Mouse (Mus musculus): ENCODE results near the gene Mgat4e. TPM values are rescaled to one million over a fixed set of nuclear protein-coding genes. Genes with fewer than 3 reads are reported as not detected.
A peak's percentile ranks its signal among the peaks of the same experiment; 100 is the strongest.

Gene Mgat4e
- polyA plus RNA-seq, 1 experiment from 2014 or later: not detected

DNA sequence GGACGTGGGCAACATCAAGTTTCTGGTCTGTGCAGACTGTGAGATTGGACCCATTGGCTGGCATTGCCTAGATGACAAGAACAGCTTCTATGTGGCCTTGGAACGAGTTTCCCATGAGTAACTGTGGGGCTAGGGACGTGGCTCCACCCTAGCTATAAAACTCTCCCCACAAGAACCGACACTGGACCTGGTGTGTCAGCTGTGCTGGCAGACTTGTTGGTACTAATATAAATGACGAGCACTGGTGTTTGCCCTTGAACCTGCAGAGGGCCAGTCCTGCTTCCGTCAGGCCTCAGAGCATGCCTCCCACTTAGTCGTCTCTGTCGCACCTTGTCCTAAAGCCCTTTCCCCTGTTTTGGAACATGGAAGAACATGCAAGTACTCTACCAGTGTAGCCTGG lies 43.3 kb downstream of the Mgat4e start:
- Histone ChIP-seq H3K4me3 (no peak overlapping the region), H3K9ac (replicated peaks) (no peak overlapping the region), H3K4me1 (no peaks in the 10 kb centered on the region), H3K27ac (replicated peaks) (no peak overlapping the region), H3K9me3 (no peaks in the 10 kb centered on the region), H3K4me2 (replicated peaks) (no peak overlapping the region), H3K27me3 (no peaks in the 10 kb centered on the region), H3K36me3 (peaks cover 25% of the 10 kb centered on the region)
- 89% methylated on average over 8 of the region's 8 CpGs for WGBS
- ATAC-seq (ENCODE audit: low FRiP score, low read depth): no peak

GRCm38 (mm10) chr1:134500916-134501315 lies 48.6 kb downstream of the Mgat4e start:
- Histone ChIP-seq H3K4me2 (replicated peaks) (no peak overlapping the region), H3K9me3 (no peaks in the 10 kb centered on the region), H3K36me3 (peaks cover 11% of the 10 kb centered on the region; the same call in 1 of the 2 replicates), H3K27me3 (no peaks in the 10 kb centered on the region), H3K27ac (replicated peaks) (no peak overlapping the region), H3K9ac (replicated peaks) (no peak overlapping the region), H3K4me3 (no peak overlapping the region), H3K4me1 (peaks cover 3% of the 10 kb centered on the region)
- ATAC-seq (ENCODE audit: low FRiP score, low read depth): no peak
- 100% methylated on average over 1 of the region's 1 CpGs for WGBS

DNA sequence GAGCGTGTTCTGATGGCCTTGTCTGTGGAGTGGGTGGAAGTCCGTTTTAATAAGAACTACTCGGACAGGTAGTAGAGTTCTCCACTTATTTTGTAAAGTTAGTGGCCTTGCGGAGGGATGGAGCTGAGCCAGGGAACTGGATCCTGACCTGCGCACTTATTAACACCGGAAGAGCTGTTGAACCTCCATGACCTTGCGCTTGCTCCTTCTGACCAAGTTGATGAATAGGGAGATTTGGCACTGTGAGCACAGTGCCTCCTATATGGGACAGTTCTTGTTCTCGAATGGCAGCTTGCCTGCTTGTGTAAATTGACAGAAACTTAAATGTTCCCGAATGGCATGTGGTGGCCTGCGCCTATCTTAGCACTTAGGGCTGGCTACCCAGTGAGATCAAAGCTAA lies 53.5 kb downstream of the Mgat4e start:
- peak overlapping the region; percentile 72; the same call in 1 of the 2 replicates for H3K4me2 ChIP-seq (replicated peaks)
- no peaks in the 10 kb centered on the region for H3K27me3 ChIP-seq
- no peak overlapping the region for H3K4me3 ChIP-seq
- WGBS: 91% methylated on average over 10 of the region's 10 CpGs
- no peak for ATAC-seq (ENCODE audit: low FRiP score, low read depth)
- H3K27ac ChIP-seq (replicated peaks): no peak overlapping the region
- 0 out of 2 replicates have a peak overlapping the region, but pooled peaks have one; percentile 11 for H3K9ac ChIP-seq (replicated peaks)
- H3K9me3 ChIP-seq: no peaks in the 10 kb centered on the region
- H3K4me1 ChIP-seq: peaks cover 18% of the 10 kb centered on the region
- 0 out of 2 replicates have a peak, but pooled peaks cover 5% of the 10 kb centered on the region for H3K36me3 ChIP-seq

- Histone ChIP-seq H3K9ac (replicated peaks) (peak overlapping the region; percentile 65), H3K9me3 (no peaks in the 10 kb centered on the region), H3K27me3 (no peaks in the 10 kb centered on the region), H3K4me3 (peak overlapping the region; percentile 72), H3K4me2 (replicated peaks) (peak overlapping the region; percentile 72), H3K4me1 (peaks cover 18% of the 10 kb centered on the region), H3K27ac (replicated peaks) (peak overlapping the region; percentile 89), H3K36me3 (peaks cover 5% of the 10 kb centered on the region; the same call in 1 of the 2 replicates)
- WGBS: 22% methylated on average over 5 of the region's 5 CpGs
- no peak for ATAC-seq (ENCODE audit: low FRiP score, low read depth)
These were observed 54.3 kb downstream of the Mgat4e start for GRCm38 (mm10) chr1:134495216-134495539.

- peak; percentile 99 for ATAC-seq (ENCODE audit: low FRiP score, low read depth)
- under 1% methylated on average over 57 of the region's 58 CpGs for WGBS
These were observed 54.9 kb downstream of the Mgat4e start, which contains the start of gene Rabif for GRCm38 (mm10) chr1:134494428-134495215. Gene Rabif (plus strand): TSS chr1:134494648.

GRCm38 (mm10) chr1:134493956-134494355 lies 55.5 kb downstream of the Mgat4e start:
- Histone ChIP-seq H3K4me1 (peaks cover 18% of the 10 kb centered on the region), H3K27me3 (no peaks in the 10 kb centered on the region), H3K4me3 (peak overlapping the region; percentile 72), H3K4me2 (replicated peaks) (peak overlapping the region; percentile 72), H3K27ac (replicated peaks) (peak overlapping the region; percentile 89; the same call in 1 of the 2 replicates), H3K36me3 (peaks cover 16% of the 10 kb centered on the region), H3K9me3 (no peaks in the 10 kb centered on the region), H3K9ac (replicated peaks) (peak overlapping the region; percentile 32; the same call in 1 of the 2 replicates)
- WGBS: 21% methylated on average over 5 of the region's 5 CpGs
- peak; percentile 14; the same call in 1 of the 2 replicates for ATAC-seq (ENCODE audit: low FRiP score, low read depth)

More at GRCm38 (mm10) chr1:134494428-134495215, 54.9 kb downstream of the Mgat4e start, which contains the start of gene Rabif:
- H3K27ac ChIP-seq (replicated peaks): peak within 1 kb of the TSS; percentile 89
- no peaks in the 10 kb centered on the region for H3K9me3 ChIP-seq
- peak within 1 kb of the TSS; percentile 72 for H3K4me3 ChIP-seq
- H3K4me2 ChIP-seq (replicated peaks): peak within 1 kb of the TSS; percentile 72
- H3K27me3 ChIP-seq: no peaks in the 10 kb centered on the region
- peaks cover 9% of the 10 kb centered on the region; the same call in 1 of the 2 replicates for H3K36me3 ChIP-seq
- peak within 1 kb of the TSS; percentile 65 for H3K9ac ChIP-seq (replicated peaks)
- H3K4me1 ChIP-seq: peaks cover 18% of the 10 kb centered on the region

GRCm38 (mm10) chr1:134493496-134493895 lies 56.0 kb downstream of the Mgat4e start:
- Histone ChIP-seq H3K36me3 (peaks cover 20% of the 10 kb centered on the region), H3K9me3 (no peaks in the 10 kb centered on the region), H3K27ac (replicated peaks) (no peak overlapping the region), H3K4me2 (replicated peaks) (no peak overlapping the region), H3K27me3 (no peaks in the 10 kb centered on the region), H3K4me1 (peaks cover 18% of the 10 kb centered on the region), H3K4me3 (no peak overlapping the region), H3K9ac (replicated peaks) (no peak overlapping the region)
- no peak for ATAC-seq (ENCODE audit: low FRiP score, low read depth)
- WGBS: 92% methylated on average over 2 of the region's 2 CpGs

DNA sequence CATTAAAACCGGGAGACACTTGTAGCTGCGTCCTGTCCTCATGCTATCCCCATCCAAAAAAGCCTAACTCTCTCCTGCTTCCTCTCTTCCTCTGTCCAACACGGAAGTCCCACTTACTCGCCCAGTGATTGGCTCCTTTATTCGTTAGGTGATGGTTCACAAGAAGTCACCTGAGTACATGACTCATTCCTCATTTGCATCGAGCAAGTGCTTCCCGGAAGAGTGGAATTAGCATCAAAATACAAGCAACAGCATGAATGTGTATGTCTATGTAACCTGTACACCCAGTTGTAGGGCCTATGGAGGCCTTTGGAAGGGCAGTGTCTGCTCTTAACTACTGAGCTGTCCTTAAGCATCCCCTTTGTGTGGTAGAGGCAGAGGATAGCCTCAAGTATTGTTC lies 57.2 kb downstream of the Mgat4e start:
- H3K9me3 ChIP-seq: no peaks in the 10 kb centered on the region
- ATAC-seq (ENCODE audit: low FRiP score, low read depth): no peak
- WGBS: 77% methylated on average over 7 of the region's 7 CpGs
- H3K27ac ChIP-seq (replicated peaks): no peak overlapping the region
- no peak overlapping the region for H3K4me2 ChIP-seq (replicated peaks)
- H3K9ac ChIP-seq (replicated peaks): no peak overlapping the region
- peaks cover 32% of the 10 kb centered on the region for H3K36me3 ChIP-seq
- peaks cover 18% of the 10 kb centered on the region for H3K4me1 ChIP-seq
- no peaks in the 10 kb centered on the region for H3K27me3 ChIP-seq
- H3K4me3 ChIP-seq: no peak overlapping the region

Other genes starting within 250 kb of the Mgat4e start
- 5.1 and 5.3 TPM in 2 replicates for gene Ppfia4, start 216.8 kb downstream of the Mgat4e start, polyA plus RNA-seq (2016; fragmentation: Nextera tagmentation; extraction: Ambion mirVana)
- gene Tmem183a, start 187.7 kb downstream of the Mgat4e start, polyA plus RNA-seq (2016; fragmentation: Nextera tagmentation; extraction: Ambion mirVana): 118 and 120 TPM in 2 replicates
- not detected in 2 replicates for gene 4933406M09Rik, start 163.7 kb downstream of the Mgat4e start, polyA plus RNA-seq (2016; fragmentation: Nextera tagmentation; extraction: Ambion mirVana)
- gene Cyb5r1, start 144.1 kb downstream of the Mgat4e start, polyA plus RNA-seq (2016; fragmentation: Nextera tagmentation; extraction: Ambion mirVana): 20.7 and 26.4 TPM in 2 replicates
- gene Adipor1, start 134.3 kb downstream of the Mgat4e start, polyA plus RNA-seq (2016; fragmentation: Nextera tagmentation; extraction: Ambion mirVana): 68.5 and 72.1 TPM in 2 replicates
- gene Klhl12, start 94.2 kb downstream of the Mgat4e start, polyA plus RNA-seq (2016; fragmentation: Nextera tagmentation; extraction: Ambion mirVana): 31.3 and 32.7 TPM in 2 replicates
- gene Rabif, start 55.0 kb downstream of the Mgat4e start, polyA plus RNA-seq (2016; fragmentation: Nextera tagmentation; extraction: Ambion mirVana): 42.6 and 45.6 TPM in 2 replicates
- gene Kdm5b, start 10.5 kb upstream of the Mgat4e start, polyA plus RNA-seq (2016; fragmentation: Nextera tagmentation; extraction: Ambion mirVana): 102 and 111 TPM in 2 replicates
- 2.7 and 3.5 TPM in 2 replicates for gene Syt2, start 97.0 kb upstream of the Mgat4e start, polyA plus RNA-seq (2016; fragmentation: Nextera tagmentation; extraction: Ambion mirVana)